Mouse (Mus musculus) kidney, postnatal 10 days (tissue): ENCODE measurements at regions not wholly inside any gene's neighbourhood (a gene's known extent, or its start where the extent isn't known, plus 50 kb on each side); places are given as distances from the start of the nearest gene placed in this dataset.
A peak's percentile ranks its signal among the peaks of the same experiment; 100 is the strongest.

ENCODE experiments used
- DNase-seq: peaks from one replicate; pipeline ENCODE4 v3.0.0; 2021; ENCODE audit warnings: mixed read lengths

DNA sequence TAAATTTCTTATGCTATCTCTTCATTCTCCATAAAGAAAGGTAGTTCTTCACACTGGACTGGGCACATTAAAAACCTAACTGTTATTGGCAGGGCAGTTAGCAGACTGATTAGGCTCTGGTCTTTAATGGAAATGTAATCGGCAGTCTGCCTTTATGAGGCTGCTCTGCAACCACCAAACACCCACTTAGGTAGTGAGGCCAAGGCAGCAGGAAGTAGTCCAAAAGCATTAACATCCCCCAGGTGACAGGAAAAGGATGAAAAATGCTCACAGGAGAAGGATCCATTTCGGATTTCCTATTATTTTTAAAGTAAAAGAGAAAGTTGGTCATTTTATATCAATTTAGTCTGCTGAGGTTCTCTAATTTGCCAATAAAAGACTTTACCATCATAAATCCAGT is 528.9 kb upstream of the Dppa4 start:
- no peak for DNase-seq

DNA sequence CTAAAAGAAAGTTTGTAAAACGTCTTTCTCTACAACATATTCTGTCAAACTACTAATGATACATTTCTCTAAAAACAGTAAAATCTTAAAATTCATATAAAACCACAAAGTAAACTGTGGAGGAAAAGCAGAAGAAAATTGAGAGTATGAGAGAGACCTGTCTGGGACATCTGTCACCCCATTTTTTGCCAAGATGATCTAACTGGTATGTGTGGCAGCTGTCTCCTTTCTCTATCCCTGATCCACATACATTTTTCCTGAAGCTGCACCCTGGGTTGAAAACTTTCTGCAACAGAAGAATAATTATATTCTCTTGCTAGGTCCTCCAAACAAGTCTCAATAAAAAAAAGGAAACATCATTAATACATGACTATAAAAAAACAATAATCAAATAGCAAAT is 525.2 kb upstream of the Dppa4 start:
- no peak for DNase-seq

DNA sequence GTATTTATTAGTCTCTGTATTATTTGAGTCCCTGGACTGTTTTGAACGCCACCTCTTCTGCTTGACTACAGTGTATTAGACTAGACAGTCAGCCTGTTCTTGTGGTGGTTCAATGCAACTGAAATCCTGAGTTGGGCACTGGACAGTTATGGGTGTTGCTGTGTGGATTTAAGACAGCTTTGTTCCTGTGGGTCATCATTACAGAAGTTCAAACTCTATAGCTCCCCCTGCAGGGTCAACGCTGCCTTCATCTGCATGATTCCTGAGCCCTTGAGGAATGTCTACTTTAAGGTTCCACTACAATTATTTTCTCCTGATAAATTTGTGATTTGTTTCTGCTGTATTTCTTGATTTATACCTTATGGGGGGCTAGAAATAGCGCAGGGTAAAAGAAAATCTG is 517.8 kb upstream of the Dppa4 start:
- peak; percentile 33 for DNase-seq

DNA sequence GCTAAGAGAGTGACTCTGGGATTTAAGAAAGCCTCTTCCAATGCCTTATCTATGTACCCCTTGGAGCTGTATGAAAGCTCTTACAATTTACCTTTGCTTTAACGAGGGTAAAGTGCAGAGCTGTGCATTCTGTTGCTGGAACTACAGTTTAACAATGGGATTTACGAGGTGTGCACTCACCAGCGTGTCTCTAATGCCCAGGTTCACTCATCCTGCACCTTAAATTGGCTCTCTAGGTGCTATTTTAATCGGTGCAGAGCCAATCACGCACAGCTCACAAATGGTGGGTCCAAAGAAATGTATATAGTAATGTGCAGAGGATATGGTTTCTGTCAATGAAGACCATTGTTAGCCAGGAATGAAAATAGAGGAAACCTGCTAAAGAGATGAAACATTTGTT is 495.0 kb upstream of the Dppa4 start:
- DNase-seq = no peak

DNA sequence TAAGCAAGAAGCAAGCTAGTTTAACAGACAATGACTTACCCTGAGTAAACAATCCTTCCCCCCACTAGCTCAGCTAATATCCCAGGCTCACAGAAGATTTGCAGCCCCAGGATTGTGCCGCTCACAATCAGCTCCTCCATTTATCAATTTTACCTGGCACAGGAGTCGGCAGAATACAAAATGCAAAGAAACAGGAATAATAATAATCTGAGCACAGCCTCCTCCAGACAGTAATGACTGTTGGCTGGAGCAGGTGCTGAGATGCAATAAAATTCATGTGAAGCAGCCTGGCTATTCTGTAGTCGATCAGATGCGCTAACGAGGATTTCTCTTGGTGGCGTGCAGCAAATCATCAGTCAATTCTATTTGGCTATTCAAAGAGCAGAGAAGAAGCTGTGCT is 492.9 kb upstream of the Dppa4 start:
- DNase-seq = no peak

DNA sequence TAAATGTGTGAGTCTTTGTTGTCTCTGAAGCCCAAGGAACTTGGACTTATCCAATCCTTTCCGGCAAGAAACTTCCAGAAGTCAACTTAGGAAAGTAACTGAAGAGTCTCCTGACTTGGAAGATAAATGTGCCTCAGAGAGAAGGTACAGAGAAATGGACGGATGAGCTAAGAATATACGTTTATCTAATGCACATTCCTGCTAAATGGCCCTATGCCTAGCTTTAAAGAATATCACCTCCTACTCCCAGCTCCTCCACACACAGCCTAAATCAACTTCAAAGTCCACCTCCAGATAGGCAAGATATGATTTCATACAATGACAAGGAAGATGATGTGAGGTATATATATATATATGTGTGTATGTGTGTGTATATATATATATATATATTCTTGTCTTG is 492.1 kb upstream of the Dppa4 start:
- no peak for DNase-seq

DNA sequence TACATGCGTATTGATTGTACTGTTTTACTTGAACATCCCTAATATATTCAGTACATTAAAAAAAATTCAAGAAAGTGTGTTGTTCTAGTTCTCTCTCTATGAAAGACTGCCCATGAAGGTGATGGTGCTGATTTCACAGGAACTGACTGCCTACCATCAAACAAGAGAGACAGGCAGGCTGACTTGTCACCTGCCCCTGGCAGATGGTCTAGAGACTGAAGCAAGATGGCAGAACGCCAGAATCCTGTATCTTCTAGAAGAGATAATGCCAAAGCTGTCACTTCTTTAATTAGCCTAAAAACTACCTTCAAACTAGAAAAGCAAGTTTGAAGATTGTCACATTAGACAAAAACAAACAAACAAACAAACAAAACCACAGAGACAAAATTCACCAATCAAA is 484.7 kb upstream of the Dppa4 start:
- DNase-seq = no peak

DNA sequence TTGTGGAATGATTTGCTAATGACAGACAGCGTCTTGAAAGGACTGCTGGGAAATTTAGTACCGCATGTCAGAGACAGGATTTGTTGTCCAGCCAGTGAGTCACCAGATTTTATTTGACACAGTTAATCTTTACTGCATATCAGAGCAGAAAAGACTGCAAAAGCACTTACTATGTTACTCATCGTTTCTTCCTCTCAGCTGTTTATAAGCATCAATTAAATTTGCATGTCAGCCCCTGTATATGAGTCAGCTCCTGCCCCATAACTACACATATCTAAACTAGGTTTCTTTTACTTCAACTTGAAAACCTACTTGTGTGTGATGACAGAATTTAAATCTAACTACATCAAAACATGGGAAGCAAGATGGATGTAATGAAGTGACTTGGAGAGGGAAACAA is 440.4 kb upstream of the Dppa4 start:
- no peak for DNase-seq

DNA sequence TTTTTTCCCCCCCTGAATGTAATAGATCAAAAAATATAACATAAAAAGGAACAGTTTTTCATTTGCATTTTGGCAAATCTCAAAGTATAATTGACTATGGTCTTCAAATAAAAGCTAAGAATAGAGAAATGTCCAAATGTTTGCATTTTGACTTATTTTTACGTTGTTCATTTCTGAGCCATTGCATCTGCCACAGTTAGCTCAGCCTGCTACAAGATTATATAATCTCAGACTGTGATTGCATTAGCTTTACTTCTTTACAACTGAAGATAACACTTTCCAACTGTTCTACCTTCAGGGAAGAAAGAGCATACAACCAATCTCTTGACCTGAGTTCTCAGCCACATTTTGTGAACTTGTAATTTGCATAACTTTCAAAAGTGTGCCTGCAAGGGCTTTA is 431.9 kb upstream of the Dppa4 start:
- DNase-seq = no peak

DNA sequence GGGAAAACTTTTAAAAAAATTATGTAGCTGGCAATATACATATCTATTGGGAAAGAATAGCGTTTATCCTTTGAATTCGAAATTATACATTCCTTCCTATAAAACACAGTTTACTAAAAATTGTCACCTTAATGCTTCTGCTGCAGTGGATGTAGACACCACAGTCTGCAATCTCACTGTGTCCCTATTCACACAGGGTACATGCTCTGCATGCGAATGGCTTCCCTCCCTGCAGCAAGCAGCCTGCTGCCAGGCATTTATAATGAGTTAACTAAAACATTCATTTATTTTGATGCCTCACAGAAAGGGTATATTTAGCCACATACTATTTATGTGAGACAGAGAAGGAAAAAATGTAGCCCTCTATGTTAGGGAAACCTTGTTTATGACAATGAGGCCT is 423.7 kb upstream of the Dppa4 start:
- no peak for DNase-seq

DNA sequence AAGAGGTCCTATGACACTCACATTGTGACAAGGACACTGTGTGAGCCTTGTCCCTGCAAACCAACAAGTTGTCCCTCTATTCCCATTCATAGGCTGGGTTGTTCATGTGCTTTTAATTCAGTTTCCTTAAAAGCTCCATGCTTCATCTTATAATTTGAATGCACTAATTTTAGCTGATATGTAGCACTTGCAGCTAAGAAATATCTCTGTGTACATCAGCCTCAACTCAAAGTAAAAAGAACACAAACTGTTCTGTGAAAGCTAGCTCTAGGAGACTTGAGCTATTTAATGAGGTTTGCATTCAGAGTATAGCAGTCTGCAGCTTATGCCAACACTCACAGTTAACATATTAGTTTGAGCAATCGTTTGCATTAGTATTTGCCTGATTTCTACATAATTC is 408.3 kb upstream of the Dppa4 start:
- DNase-seq = no peak

DNA sequence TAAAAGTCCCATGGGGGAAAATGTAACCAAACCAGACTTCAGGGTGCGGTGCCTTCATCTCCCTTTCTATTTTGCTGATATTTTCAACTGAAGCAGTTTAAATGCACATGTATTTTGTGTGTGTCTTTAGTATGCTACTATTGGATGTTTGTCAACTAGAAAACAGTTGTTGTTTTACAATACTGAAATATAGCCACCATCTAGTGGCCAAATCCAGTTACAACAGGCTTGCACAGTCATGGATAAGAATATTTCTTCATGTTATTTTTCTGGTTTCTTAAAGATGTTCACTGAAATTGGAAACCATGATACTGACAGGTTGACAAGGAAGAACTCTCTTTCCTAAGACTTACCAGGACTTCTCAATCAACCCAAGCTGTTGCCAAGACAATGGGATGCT is 400.1 kb upstream of the Dppa4 start:
- peak; percentile 10 for DNase-seq

DNA sequence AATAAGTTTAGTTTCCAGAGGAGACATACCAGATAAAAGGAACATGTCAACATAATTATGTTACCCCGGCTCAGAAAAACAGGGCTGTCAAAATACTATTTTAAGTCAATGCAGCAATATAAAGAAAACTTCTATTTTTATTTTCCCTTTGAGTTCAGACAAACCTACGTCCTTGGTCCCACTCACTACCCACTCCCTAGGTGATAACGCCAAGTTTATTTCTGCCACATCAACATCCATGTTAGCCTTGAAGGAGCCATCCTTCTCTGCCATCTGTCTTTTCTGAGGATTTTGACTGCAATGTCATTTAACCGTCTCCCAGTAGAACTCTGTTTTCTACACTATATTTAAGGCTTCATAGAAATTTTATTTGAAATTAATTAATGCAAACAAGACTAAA is 396.5 kb upstream of the Dppa4 start:
- DNase-seq = no peak

DNA sequence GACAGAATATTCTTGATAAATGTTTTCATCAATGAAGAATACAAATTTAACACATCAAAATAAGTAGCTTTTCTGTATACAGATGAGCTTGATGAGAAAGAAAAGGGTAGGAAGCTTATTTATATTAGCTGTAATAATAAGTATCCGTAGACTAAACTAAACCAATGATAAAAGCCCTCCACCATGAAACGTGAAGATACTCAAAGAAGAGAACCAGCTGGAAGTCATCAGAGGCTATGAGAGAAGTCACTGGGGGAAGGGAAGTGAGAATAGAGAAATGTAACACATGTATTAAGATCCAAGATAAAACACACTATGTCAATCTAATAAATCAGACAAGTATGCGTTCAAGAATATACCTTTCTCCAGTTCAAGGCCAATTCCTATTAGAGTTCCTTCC is 382.7 kb upstream of the Dppa4 start:
- DNase-seq = no peak

DNA sequence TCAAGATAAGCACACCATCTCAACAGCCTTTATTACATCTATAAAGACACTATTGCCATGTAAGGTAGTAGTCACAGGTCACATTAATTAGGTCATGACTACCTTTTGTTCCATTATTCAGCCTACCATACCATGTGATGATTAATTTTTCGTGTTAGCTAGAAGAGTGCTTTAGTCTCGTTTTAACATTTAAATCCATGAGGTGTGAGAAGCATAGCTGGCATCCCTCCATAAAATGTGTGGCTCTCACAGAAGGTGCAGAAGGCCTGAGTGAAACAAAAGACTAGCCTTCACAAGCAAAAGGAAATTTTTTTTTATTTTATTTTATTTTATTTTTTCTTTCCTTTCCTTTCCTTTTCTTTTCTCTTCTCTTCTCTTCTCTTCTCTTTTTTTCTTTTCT is 345.5 kb upstream of the Dppa4 start:
- DNase-seq = no peak
